Mouse (Mus musculus): ENCODE measurements around the gene Slc22a28.
"Not testable (repeated sequence)": the region's sequence is repeated elsewhere in the genome, so short reads cannot be mapped to it uniquely, and the experiment has no call there.

Slc22a28 gene

GRCm38 (mm10) chr19:8131881-8132280 lies at the start of gene Slc22a28:
Gene Slc22a28, minus strand, starts transcription at chr19:8131982.
- not testable (repeated sequence) for DNase-seq (ENCODE audit: low read depth, low spot score)

- no peak for DNase-seq (ENCODE audit: low read depth, low spot score)
Observed at GRCm38 (mm10) chr19:8148787-8149523, 17.2 kb upstream of the Slc22a28 start.

GRCm38 (mm10) chr19:8142716-8143115 lies 10.9 kb upstream of the Slc22a28 start:
- DNase-seq (ENCODE audit: low read depth, low spot score): not testable (repeated sequence)

- not testable (repeated sequence) for DNase-seq (ENCODE audit: low read depth, low spot score)
Observed at GRCm38 (mm10) chr19:8134127-8134841, 2.5 kb upstream of the Slc22a28 start.

GRCm38 (mm10) chr19:8019904-8020349 lies 111.9 kb downstream of the Slc22a28 start:
- DNase-seq (ENCODE audit: low read depth, low spot score): no peak

GRCm38 (mm10) chr19:8019329-8019851 lies 112.4 kb downstream of the Slc22a28 start:
- not testable (repeated sequence) for DNase-seq (ENCODE audit: low read depth, low spot score)

- not testable (repeated sequence) for DNase-seq (ENCODE audit: low read depth, low spot score)
Observed at GRCm38 (mm10) chr19:8018535-8018934, 113.2 kb downstream of the Slc22a28 start.
